Mouse (Mus musculus): ENCODE data around the gene Snrnp35.

GRCm38 (mm10) chr5:124496614-124497514 is 13.9 kb downstream of the Snrnp35 start:
- TF ChIP-seq EP300 (IDR thresholded peaks at IDR 0.05) (peak; percentile 74), CTCF (IDR thresholded peaks at IDR 0.05) (no peak)
